Mouse (Mus musculus): Measurements from ENCODE around the gene Ifnar1. TPM values are rescaled to one million over a fixed set of nuclear protein-coding genes. Genes with fewer than 3 reads are reported as not detected.

Ifnar1 gene
- total RNA-seq (2023; ENCODE audit: inconsistent age), result 135 to 157 TPM (median 152 TPM) in 4 replicates

DNA sequence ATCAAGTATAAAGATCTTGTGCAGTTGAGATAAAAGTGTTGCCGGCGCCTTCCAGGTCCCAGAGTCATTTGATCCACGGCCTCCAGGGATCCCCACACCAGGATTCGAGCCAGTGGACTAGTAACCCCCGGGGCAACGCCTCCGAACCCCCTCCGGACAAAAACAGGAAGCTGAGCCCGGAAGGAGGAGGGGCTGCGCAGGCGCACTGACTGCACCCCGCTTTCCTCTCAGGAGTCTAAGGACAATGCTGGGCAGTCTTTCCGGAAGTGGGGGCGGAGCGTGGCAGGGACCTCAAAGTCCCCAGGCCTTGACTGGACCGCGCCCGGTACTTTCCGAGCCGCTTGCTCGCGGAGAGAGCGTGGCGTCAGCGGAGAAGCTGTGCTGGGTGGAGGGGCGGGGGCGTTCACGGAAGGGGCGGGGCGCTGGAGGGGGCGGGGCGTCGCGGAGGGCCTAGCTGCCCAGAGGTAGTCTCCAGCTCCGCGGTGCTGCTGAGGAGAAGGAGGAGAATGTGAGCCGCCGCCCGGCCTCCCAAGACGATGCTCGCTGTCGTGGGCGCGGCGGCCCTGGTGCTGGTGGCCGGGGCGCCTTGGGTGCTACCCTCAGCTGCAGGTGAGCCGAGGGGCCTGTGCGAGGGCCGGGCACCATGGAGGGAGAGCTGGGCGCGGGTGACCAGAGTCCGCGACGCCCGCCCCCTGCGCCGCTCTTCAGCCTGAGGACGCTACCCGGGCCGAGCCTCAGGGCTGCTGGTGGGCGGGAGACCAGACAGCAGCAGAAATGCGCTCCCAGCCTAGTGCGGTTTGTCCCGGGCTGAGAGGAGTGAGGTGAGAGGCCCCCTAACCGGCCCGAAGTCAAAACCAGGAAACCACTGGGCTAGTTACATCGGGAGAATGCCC, at the start of gene Ifnar1:
Ifnar1 (plus strand) TSS at position 431 of the 893 bp plus-strand sequence.

GRCm38 (mm10) chr16:91546836-91547741, 62.1 kb downstream of the Ifnar1 start, which contains the start of gene Ifngr2:
Gene Ifngr2 (plus strand): TSS chr16:91547072.

Other genes with a start within 250 kb of the Ifnar1 start
- not detected in 4 replicates for gene Olig1, start 215.5 kb upstream of the Ifnar1 start, total RNA-seq (2023; ENCODE audit: inconsistent age)
- 46.4 to 52.8 TPM (median 49.8 TPM) in 4 replicates for gene Ifnar2, start 112.5 kb upstream of the Ifnar1 start, total RNA-seq (2023; ENCODE audit: inconsistent age)
- gene Gm21970, start 93.5 kb upstream of the Ifnar1 start, total RNA-seq (2023; ENCODE audit: inconsistent age), result not detected in 4 replicates
- gene Il10rb, start 79.1 kb upstream of the Ifnar1 start, total RNA-seq (2023; ENCODE audit: inconsistent age), result 89.3 to 102 TPM (median 92.4 TPM) in 4 replicates
- 45.6 to 60.3 TPM (median 54.5 TPM) in 4 replicates for gene Ifngr2, start 61.8 kb downstream of the Ifnar1 start, total RNA-seq (2023; ENCODE audit: inconsistent age)
- gene Tmem50b, start 112.6 kb downstream of the Ifnar1 start, total RNA-seq (2023; ENCODE audit: inconsistent age), result 34.2 to 37.6 TPM (median 36.5 TPM) in 4 replicates
- 0.48 to 2.8 TPM (median 1.4 TPM) in 4 replicates for gene Dnajc28, start 133.8 kb downstream of the Ifnar1 start, total RNA-seq (2023; ENCODE audit: inconsistent age)
- 76.4 to 88.1 TPM (median 82.4 TPM) in 4 replicates for gene Gart, start 161.7 kb downstream of the Ifnar1 start, total RNA-seq (2023; ENCODE audit: inconsistent age)
- 501 to 548 TPM (median 535 TPM) in 4 replicates for gene Son, start 162.3 kb downstream of the Ifnar1 start, total RNA-seq (2023; ENCODE audit: inconsistent age)
- 72.4 to 97.6 TPM (median 81.4 TPM) in 4 replicates for gene Donson, start 203.5 kb downstream of the Ifnar1 start, total RNA-seq (2023; ENCODE audit: inconsistent age)
- 43.3 to 58.0 TPM (median 45.5 TPM) in 4 replicates for gene Cryzl1, start 243.7 kb downstream of the Ifnar1 start, total RNA-seq (2023; ENCODE audit: inconsistent age)
- gene Itsn1, start 244.0 kb downstream of the Ifnar1 start, total RNA-seq (2023; ENCODE audit: inconsistent age), result 14.6 to 22.5 TPM (median 19.2 TPM) in 4 replicates